Mouse (Mus musculus) ES-E14 (cell line): ENCODE measurements at regions not wholly inside any gene's neighbourhood (a gene's known extent, or its start where the extent isn't known, plus 50 kb on each side); places are given as distances from the start of the nearest gene placed in this dataset.

Source experiments
- DNase-seq: peaks from one replicate; pipeline ENCODE4 v3.0.0-alpha.2; 2013; ENCODE audit warnings: low read depth, low spot score
- H3K27ac ChIP-seq: 2 replicates; pipeline ENCODE4 v1.5.1; 2012; ENCODE audit warnings: low read depth, mild to moderate bottlenecking, low read length, moderate library complexity, mixed read lengths; ENCODE audit not compliant: poor library complexity, insufficient read depth, severe bottlenecking
- H3K36me3 ChIP-seq: 2 replicates; pipeline ENCODE4 v1.6.1; 2012; ENCODE audit warnings: mild to moderate bottlenecking, low read length, moderate library complexity, mixed read lengths; ENCODE audit not compliant: control insufficient read depth, poor library complexity, insufficient read depth, severe bottlenecking
- H3K4me1 ChIP-seq, 2 experiments: fragments of 150-350 bp in 1 of 2; sonication (generic) in 1 of 2; 2 replicates each; pipeline ENCODE4 v1.6.1; 2012; ENCODE audit warnings: low read length in 2 of 2, mild to moderate bottlenecking in 1 of 2, mixed read lengths in 1 of 2; ENCODE audit not compliant: control insufficient read depth in 2 of 2, insufficient read depth in 2 of 2, poor library complexity in 1 of 2
- H3K4me3 ChIP-seq, 2 experiments: fragments of 150-350 bp in 1 of 2; sonication (generic) in 1 of 2; 2 replicates each; pipeline ENCODE4 v1.5.1; 2012; ENCODE audit warnings: low read length in 2 of 2, low read depth in 1 of 2, mild to moderate bottlenecking in 1 of 2, mixed read lengths in 1 of 2; ENCODE audit not compliant: insufficient read depth in 1 of 2, poor library complexity in 1 of 2, severe bottlenecking in 1 of 2
- H3K9ac ChIP-seq: 2 replicates; pipeline ENCODE4 v1.6.1; 2012; ENCODE audit warnings: low read depth, mild to moderate bottlenecking, low read length, mixed read lengths; ENCODE audit not compliant: poor library complexity, insufficient read depth, severe bottlenecking
- H3K9me3 ChIP-seq: fragments of 150-350 bp; sonication (generic); 2 replicates; pipeline ENCODE4 v1.6.1; 2012; ENCODE audit warnings: low read depth, mild to moderate bottlenecking, low read length; ENCODE audit not compliant: control insufficient read depth, insufficient read depth
- CHD2 ChIP-seq: IDR thresholded peaks from 2 replicates; pipeline ENCODE4 v1.6.1; 2014; ENCODE audit warnings: mild to moderate bottlenecking, low read depth, low read length, inconsistent platforms
- HCFC1 ChIP-seq: IDR thresholded peaks from 2 replicates; pipeline ENCODE4 v1.6.1; 2012; ENCODE audit warnings: low read length, inconsistent platforms, borderline replicate concordance; ENCODE audit not compliant: insufficient read depth
- MAFK ChIP-seq: IDR thresholded peaks from 2 replicates; pipeline ENCODE4 v1.6.1; 2014; ENCODE audit warnings: mild to moderate bottlenecking, low read depth, low read length, inconsistent platforms; ENCODE audit not compliant: insufficient read depth
- ZC3H11A ChIP-seq: IDR thresholded peaks from 2 replicates; pipeline ENCODE4 v1.6.1; 2012; ENCODE audit warnings: low read depth, mild to moderate bottlenecking, inconsistent platforms, low read length, borderline replicate concordance
- ZNF384 ChIP-seq: IDR thresholded peaks from 2 replicates; pipeline ENCODE4 v1.6.1; 2012; ENCODE audit warnings: low read depth, low read length, inconsistent platforms
- in situ Hi-C, 2 experiments: fragments of 600-800 bp; cut with MboI; formaldehyde crosslinking; loops; one replicate each; pipeline ENCODE4 v1.15.1; 2025; ENCODE audit warnings: low sequenced_read_pairs in 2 of 2, inconsistent platforms in 1 of 2; ENCODE audit not compliant: unreplicated experiment in 2 of 2

DNA sequence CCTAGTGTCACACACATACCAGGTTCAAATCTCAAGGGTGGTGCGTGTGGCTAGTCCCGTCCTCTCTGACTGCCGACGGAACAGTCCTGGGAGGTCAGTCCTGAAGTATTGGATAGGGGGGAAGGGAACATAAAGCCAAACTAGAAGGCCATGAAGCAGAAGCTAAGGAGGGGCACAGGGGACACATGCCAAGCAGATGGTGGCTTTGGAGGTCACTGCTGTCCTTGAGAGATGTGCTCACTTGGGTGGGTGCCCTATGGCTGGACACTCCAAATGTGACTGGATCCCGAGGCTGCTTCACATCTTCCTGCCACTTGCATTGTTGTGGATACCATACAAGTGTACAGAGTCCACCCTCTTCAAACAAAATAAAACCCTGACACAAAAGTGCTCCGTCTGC is 131.4 kb upstream of the Klf14 start:
- TF ChIP-seq ZC3H11A (no peak), ZNF384 (no peak)
- no peak overlapping the region for H3K9ac ChIP-seq
- DNase-seq, result no peak
- H3K4me3 ChIP-seq, result no peak overlapping the region
- H3K36me3 ChIP-seq, result no peaks in the 10 kb centered on the region; the same call in 1 of the 2 replicates
- H3K4me1 ChIP-seq, result peaks cover 0 to 2% of the 10 kb centered on the region in 2 experiments; a peak in 1 of 4 replicates
- no peaks in the 10 kb centered on the region for H3K9me3 ChIP-seq
- in situ Hi-C loops, result no loop called here
- no peak overlapping the region for H3K27ac ChIP-seq

DNA sequence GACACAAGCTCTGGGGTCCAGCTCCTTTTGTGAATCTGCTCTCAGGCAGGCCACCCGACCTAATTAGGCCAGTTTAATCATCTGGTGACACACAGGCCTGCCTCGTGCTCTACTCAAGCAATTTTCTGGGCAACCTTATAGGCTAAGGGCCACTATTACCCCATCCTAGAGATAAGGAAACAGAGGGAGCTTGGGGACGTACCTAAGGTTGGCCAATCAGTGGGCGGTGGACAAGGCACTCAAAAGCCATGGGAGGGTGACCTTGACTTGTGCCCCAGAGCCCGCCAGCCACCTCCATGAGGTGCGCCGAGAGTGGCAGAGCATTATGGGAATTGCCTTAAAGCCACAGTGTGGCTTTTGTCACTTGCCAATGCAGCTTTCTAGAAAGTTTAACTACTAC is 131.9 kb upstream of the Klf14 start:
- H3K27ac ChIP-seq, result no peak overlapping the region
- H3K9me3 ChIP-seq, result no peaks in the 10 kb centered on the region
- in situ Hi-C loops, result no loop called here
- H3K4me1 ChIP-seq, result peaks cover 0 to 2% of the 10 kb centered on the region in 2 experiments; a peak in 1 of 4 replicates
- no peak overlapping the region for H3K9ac ChIP-seq
- TF ChIP-seq CHD2, result no peak
- no peak for TF ChIP-seq ZC3H11A
- no peak for TF ChIP-seq MAFK
- TF ChIP-seq ZNF384, result no peak
- TF ChIP-seq HCFC1, result no peak
- H3K36me3 ChIP-seq, result no peaks in the 10 kb centered on the region; the same call in 1 of the 2 replicates
- DNase-seq, result no peak
- H3K4me3 ChIP-seq, result no peak overlapping the region

DNA sequence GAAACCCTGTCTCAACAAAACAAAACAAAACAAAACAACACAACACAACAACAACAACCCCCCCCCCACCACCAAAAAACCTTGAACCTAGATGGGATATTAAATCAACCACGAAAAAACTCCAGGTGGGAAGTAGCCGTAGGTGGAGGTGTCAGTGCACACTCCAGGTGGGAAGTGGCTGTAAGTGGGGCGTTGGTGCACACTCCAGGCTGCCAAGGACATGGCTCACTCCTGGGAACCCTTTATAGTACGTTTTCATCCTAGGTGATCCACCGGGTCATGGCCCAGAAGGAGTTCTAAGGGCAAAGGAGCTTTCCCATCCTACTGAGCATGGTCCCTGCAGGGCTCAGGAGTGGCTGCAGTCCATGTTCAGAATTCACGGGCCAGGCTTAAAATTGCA is 133.4 kb upstream of the Klf14 start:
- Histone ChIP-seq H3K9ac (no peak overlapping the region), H3K36me3 (no peaks in the 10 kb centered on the region; the same call in 1 of the 2 replicates), H3K4me1 (peaks cover 0 to 2% of the 10 kb centered on the region in 2 experiments; a peak in 1 of 4 replicates), H3K9me3 (no peaks in the 10 kb centered on the region), H3K4me3 (no peak overlapping the region), H3K27ac (no peak overlapping the region)
- no peak for DNase-seq
- in situ Hi-C loops, result no loop called here
- no peak for TF ChIP-seq ZNF384
- no peak for TF ChIP-seq HCFC1
- no peak for TF ChIP-seq MAFK
- TF ChIP-seq ZC3H11A, result no peak
- TF ChIP-seq CHD2, result no peak

DNA sequence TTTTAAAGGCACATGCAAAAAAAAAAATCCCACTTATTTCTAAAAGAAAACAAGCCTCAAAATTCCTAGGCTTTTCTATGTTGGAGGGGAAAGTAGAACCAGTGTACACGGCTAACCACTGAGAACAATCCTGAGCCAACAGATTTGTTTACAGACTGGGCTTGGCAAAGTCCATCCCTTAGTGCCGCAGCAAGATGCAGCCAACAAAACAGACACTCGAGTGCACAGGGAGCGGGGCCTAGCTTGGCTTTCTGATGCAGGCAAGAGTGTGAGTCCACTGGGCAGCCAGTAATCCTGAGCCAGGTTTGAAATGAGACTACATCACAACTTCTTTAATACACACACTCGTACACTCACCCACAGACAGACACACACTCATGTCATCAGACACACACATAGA is 133.9 kb upstream of the Klf14 start:
- in situ Hi-C loops, result no loop called here
- Histone ChIP-seq H3K36me3 (no peaks in the 10 kb centered on the region; the same call in 1 of the 2 replicates), H3K27ac (no peak overlapping the region), H3K9me3 (no peaks in the 10 kb centered on the region), H3K9ac (no peak overlapping the region), H3K4me1 (peaks cover 0 to 2% of the 10 kb centered on the region in 2 experiments; a peak in 1 of 4 replicates), H3K4me3 (no peak overlapping the region)
- TF ChIP-seq ZC3H11A (no peak), HCFC1 (no peak), ZNF384 (no peak), MAFK (no peak), CHD2 (no peak)
- no peak for DNase-seq

DNA sequence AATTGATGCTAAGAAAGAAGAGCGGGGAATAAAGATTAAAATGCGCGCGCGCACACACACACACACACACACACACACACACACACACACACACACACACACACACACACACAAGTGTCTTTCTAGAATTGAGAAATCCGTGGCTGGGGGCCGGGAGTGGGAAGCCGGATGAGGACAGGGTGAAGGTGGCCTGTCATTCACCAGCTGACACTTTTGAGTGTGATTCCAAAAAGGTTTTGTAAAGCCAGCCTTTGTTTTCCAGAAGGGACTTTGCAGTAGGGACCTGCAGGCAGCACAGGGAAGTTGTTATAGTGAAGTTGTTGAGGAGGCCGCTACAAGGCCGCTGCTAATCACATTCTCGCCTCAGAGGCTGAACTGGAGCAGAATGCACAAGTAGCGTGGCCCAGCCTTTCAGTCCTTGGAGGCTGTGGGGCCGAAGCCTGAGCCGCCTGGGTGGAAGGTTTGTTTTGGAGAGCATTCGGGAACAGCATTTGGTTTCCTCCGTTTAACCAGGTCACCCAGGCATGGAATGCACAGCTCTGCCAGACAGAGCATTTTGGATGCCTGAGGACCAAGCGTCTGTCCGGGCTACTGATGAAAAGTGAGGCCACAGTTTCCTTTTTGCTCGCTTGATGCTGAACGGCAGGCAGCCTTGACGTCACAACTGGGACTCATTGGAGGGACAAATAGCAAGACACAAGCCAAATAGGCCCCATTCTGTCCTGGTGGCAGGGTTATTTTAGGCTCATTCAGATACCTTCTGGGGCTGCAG is 137.3 kb upstream of the Klf14 start:
- 0 out of 2 replicates have a peak overlapping the region, but pooled peaks have one; percentile 18 for H3K9ac ChIP-seq
- no peak for TF ChIP-seq ZC3H11A
- no peak for TF ChIP-seq HCFC1
- DNase-seq, result no peak
- H3K9me3 ChIP-seq, result no peaks in the 10 kb centered on the region
- H3K4me1 ChIP-seq, result no peaks in the 10 kb centered on the region
- H3K4me3 ChIP-seq, result no peak overlapping the region
- H3K27ac ChIP-seq, result no peak overlapping the region
- in situ Hi-C loops, result no loop called here
- no peaks in the 10 kb centered on the region; the same call in 1 of the 2 replicates for H3K36me3 ChIP-seq
